Mouse (Mus musculus): ENCODE data around the gene Zfr.

The Zfr gene

DNA sequence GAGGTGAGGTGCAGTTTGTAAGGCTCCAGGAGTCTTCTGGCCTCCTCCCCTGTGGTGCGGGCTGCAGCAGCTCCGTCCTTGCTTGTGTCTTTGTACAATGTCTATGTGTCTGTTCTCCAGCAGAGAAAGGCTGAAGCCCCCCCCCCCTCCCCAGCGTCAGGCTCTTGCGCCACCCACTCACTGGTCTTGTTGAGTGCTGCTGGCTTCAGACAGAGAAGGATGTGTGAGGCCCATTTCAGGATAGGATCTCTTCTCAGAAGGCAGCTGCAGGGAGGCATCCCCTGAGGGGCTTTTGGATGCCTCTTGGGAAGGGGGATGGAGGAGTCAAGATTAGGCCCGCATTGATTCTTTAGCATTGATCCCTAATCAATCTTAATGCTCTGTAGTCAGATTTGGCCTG is 100.2 kb downstream of the Zfr start:
- no peak for DNase-seq

DNA sequence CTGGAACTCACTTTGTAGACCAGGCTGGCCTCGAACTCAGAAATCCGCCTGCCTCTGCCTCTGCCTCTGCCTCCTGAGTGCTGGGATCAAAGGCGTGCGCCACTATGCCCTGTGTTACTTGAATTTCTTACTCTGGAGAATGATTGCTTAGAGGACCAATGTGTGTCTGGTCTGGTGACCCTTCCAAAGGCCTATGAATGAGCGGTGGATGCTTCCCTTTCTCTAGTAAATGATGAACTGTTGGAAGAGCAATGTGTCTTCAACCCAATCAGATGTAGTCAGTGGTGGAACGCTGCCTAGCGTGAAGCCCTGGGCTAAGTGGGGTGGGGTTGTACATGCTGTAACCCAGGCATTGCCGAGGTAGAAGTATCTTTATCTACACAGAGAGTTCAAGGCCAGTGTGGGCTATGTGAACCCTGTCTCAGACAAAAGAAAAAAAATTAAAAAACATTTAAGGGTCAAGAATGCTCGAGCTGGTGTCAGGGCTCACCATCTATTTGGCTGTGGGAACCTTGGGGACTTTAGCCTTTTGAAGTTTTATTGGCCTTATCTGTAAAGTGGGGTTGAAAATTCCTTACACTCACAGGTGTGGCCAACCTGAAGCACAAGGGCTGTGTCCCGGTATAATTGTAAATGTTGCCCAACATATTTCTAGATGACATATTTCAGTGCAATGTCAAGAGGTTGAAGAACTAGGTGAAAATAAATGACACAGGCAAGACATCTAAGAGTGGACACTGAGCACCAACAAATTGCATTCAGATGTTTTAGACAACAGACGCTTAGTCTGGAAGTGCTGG is 101.2 kb downstream of the Zfr start:
- DNase-seq = no peak

DNA sequence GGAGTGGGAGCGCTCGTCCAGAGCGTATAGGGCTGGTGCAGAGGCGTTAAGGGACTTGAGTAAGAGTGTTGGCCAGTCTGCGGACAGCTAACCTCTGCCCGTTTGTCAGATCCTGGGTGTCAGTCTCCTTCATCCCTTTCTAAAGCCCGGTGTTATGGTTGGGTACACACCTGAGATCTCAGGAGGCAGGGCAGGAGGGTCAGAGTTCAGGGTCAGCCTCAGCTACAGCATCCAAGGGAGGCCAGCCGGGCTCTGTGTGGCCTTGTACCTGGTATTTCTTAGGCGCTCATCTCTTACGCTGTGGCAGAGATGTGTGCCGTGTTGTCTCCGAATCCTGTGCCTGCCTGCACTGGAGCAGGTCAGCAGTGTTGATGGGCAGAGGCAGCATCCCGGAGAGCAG is 103.5 kb downstream of the Zfr start:
- DNase-seq = no peak

DNA sequence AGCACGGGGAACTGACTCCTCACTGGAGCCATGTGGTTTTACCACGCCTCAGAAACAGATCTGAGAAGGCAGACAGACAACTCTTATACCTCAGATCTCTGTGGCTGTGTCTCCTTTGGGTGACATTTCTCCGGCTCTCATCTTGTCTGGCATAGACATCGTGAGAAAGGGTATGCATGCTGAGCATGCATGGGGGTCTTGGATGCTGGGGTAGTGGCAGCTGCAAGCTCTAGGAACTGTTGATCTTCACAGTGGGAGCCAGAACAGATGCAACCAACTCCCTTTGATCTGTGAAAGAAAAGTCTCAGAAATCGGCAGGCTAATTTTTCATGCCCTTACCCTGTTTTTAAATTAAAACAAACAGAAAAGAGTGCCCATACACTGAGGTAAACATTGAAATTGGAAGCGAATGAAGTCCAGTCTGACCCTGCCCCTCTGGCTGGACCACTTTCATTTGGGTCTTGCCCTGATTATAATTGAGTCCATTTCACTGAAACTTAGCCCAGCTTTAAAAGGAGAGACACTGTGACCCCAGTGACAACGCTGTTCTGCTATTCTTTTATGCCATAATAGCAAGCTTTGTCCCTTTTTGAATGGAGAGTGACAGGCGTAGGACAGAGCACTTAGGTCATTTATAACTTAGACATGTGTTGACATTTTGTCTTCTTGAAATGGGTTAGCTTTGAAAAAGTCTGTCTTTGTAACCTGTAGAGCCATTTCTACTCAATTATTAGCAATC is 105.1 kb downstream of the Zfr start:
- no peak for DNase-seq

DNA sequence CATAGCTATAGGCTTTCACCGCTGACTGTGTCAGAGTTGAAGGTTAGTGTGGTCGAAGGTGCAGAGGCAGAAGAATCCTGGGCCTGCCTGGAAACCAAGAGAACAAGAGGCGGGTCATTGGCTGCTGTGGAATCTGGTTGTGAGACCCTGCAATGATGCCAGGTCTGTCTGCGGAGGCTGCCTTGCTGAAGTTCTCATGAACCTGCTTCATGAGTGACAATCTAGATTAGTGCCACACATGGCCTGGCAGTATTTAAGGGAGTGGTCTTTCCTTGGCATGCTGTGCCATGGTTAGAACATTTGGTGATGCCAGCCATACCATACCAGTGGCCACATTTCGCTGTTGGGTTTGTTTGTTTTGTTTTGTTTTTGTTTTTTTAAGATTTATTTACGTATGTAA is 105.8 kb downstream of the Zfr start:
- DNase-seq = no peak

DNA sequence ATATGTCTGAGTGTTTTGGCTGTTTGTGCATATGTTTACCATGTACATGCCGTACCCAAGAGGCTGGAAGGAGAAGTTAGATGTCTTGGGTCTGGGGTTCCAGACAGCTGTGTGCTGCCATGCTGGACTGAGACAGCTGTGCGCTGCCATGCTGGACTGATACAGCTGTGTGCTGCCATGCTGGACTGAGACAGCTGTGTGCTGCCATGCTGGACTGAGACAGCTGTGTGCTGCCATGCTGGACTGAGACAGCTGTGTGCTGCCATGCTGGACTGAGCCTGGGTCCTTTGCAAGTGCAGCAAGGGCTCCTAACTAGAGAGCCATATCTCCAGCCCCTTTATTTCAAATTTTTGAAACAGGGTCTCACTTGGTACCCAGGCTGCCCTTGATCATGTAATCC is 106.6 kb downstream of the Zfr start:
- no peak for DNase-seq

DNA sequence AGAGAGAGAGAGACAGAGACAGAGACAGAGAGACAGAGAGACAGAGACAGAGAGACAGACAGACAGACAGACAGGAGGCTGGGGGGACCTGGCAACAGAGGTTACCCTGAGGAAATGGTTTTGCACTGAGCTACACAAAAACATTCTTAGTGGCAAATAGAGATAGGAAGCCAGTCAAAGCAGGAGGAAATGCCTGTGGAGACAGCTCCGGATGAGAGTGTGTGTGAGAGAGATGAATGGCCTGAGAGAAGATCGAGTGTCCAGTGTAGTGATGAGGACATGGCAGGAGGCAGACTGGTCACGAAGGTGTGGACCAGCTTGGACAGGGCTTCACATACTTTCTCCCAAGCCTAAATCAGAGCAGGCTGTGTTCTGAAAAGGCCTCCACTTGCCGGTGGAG is 107.4 kb downstream of the Zfr start:
- no peak for DNase-seq

DNA sequence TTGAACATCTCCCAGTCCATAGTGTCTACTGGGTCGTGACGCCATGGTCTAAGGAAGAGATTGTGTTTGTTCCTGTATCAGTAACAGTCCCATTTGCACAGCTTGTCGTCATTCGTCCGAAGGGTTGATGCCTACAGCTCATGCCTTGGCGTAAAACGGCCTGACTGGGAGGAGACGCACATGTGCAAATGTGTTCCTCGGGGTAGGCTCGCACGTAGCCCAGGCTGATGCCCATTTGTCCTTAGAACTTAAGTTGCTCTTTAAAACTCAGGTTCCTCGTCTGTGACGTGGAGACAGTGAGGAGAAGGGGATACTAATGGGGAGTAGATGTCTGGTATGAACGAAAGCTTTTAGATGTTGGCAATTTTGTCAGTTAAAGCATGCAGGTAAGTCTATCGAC is 109.3 kb downstream of the Zfr start:
- DNase-seq = no peak

DNA sequence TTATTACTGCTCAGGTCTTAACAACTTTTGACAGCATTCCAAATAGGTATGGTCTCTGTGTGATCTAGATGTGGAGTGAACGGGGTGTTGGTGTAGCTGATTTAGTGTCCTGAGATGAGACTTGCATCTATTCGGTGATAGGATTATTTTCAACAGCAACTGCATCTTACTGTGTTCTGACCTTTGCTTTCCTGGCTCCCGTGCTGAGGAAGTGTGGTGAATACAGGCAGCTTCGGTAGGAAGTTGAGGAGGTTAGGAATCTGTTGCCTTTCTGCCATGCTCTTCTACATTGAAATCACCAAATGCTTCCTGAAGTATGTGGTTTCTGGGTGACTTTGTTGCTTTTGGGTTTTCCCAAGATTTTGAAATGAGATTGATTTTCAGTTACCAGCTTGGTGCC is 109.7 kb downstream of the Zfr start:
- no peak for DNase-seq

DNA sequence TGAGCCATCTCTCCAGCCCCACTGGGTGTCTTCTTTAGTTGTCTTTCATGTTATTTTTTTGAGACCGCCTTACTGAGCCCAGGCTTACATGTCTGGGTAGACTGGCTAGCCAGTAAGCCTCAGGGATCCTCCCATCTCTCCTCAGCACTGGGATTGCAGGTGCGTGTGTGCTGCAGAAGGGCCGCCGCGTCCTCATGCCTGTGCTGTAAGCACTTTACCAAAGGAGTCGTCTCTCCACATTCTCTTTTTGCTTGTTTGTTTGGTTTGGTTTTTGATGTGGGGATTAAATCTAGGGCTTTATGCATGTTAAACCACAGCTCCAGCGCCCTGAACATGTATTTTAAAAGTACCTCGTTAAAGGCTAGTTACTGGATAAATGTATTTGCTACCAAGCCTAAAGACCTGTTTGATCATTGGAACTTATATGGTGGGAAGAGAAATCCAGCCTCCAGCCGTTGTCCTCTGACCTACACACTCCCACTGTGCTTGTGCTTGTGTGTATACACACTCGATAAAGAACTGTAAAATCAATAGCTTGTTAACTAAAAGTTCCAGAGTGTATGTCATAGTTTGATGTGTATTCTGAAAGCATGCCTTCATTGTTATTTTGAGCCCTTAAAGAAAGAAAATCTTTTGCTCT is 112.1 kb downstream of the Zfr start:
- DNase-seq = peak; percentile 50 to 66

DNA sequence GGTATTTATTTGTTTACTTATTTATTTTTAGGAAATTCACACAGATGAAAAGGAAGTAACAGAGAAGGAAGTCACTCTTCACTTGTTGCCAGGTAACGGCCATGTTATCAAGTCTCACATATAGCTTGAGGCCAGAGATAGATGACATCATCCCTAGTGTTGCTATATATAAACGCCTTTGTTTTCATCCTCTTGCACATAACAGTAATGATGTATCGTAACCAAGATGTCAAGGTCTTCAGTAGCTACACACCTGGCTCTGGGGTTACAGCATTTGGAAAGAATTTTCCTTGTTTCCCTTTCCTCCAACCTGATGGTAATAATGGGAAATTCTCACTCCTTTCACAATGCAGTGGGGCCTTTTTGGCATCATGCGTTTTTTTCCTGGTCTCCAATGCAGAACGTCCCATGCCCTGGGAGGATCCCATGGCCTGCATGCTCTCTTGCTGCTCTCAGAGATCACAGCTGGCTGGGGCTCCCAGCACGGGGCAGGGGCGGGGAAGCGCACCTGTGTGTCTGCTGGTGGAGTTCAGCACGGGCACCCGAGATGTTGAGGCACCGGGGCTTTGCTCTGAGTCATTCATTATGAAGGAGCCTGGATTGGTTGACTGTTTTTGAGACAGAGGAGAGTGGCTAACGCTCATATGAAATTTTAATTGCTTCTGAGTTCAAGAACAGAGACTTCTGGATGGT is 112.8 kb downstream of the Zfr start:
- DNase-seq = peak; percentile 78 to 87

DNA sequence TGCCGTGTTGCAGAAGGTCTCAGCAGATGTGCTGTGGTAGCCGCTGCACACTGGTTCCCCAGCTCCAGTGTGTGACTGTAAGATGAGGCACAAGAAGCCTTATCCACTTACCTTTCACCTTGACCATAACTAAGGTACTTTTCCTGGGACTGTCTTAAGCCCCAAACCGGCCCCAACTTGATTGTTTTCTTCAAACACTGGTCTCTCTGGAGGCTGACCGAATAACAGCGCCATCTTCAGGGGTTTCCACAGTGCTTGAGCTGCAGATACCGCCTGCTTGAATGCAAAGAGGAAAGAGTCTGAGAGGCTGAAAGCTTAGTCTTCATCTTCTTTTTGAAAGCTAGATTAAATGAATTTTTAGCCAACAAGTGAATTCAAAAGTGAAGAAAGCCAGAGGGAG is 113.8 kb downstream of the Zfr start:
- no peak for DNase-seq

DNA sequence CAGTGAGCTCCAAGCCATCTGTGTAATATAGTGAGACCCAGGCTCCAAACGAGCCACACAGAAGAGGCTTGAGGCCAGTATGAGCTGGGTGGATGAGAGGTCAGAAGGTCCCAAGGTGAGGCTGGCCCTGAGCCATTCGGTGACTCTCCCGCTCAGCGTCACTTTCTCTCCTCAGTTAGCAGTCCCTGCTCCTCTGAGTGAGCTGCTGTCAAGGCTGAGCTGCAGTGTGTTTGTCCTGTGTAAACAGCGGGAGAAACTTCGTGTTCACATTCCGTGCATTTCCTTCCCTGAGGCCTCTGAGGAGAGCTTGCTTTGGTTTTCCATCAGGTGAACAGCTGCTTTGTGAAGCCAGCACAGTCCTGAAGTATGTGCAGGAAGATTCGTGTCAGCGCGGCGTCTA is 114.8 kb downstream of the Zfr start:
- no peak for DNase-seq

DNA sequence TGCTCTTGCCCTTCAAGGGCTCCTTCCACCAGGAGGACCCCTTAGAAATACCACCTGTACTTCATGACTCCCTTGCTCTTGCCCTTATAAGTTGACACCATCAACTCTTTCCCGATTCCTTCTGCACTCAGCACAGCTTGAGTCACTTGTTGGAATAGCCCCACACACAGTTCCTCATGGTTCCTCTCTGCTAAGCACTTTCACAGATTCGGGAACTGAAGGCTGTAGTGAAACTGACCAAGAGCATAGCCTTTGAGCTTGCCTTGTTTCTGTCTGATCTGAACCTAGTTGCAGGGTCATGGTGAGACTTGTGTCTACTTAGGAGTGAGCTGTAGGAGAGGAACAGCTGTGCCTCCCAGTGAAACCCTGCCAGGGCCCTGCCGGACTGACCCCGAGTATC is 115.4 kb downstream of the Zfr start:
- no peak for DNase-seq
